Mouse (Mus musculus): Measurements from ENCODE around the gene Pigk.
"Not testable (repeated sequence)": the region's sequence is repeated elsewhere in the genome, so short reads cannot be mapped to it uniquely, and the experiment has no call there.

The Pigk gene

DNA sequence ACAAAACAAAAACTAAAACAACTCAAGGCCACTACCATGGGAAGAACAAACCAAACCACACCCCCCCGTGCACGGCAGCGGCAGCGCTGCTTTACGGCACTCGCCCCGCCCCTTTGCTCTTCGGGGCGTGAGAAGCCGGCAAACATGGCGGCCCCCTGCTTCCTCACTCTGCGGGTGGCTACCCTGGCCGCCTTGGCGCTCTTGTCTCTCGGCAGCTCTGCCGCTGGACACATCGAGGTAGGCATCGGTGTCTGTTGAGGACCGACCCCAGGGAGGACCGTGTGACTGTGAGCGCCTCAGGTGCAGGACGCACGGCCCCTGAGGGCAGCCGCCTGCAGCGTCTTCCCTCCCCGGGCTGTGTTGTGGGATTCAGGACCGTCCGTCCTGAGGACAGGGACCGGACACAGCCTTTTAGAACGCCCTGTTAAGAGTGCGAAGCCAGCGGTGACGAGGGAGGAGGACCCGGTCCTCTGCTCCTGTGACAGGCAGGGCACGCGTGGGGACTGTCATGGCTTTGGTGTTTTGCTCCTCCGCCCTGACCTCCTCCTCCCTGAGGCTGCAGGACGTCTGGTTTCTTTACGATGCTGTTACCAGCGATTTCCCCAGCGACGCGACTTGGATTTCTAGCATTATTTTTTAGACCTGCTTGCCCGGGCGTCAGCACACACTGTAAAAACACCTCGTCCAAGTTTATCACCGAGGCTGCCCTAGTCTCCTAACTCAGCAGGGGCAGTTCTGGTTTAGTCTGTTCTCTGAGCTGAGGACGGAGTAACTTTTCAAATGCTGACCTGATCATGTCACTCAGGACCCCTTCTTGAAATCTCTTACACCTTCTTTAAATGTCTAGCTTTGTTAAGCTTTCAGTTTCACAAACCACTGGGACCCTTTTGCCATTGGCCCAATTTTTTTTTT, at the start of gene Pigk:
TSS of gene Pigk (plus strand) at position 110 of the 912 bp plus-strand sequence.
- DNase-seq (ENCODE audit: low read depth, low spot score) = peak; percentile 59

DNA sequence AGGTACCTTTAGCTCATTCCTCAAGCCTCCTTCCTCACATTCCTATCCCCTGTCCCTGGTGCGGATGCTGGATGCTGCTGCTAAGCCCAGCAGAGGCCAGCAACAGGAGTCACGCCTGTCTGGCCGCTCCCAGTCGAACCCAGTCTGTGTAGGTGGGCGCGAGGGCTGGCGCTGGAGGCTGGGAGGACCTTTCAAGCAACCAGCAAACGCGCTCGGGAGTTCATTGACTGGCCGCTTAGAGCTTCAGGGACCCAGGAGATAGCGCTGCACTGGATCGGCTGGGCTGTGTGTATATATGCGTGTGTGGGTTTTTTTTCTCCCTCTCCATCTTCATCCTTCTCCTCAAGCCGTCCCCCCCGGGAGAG, 46.9 kb upstream of the Pigk start:
- no peak for DNase-seq (ENCODE audit: low read depth, low spot score)

DNA sequence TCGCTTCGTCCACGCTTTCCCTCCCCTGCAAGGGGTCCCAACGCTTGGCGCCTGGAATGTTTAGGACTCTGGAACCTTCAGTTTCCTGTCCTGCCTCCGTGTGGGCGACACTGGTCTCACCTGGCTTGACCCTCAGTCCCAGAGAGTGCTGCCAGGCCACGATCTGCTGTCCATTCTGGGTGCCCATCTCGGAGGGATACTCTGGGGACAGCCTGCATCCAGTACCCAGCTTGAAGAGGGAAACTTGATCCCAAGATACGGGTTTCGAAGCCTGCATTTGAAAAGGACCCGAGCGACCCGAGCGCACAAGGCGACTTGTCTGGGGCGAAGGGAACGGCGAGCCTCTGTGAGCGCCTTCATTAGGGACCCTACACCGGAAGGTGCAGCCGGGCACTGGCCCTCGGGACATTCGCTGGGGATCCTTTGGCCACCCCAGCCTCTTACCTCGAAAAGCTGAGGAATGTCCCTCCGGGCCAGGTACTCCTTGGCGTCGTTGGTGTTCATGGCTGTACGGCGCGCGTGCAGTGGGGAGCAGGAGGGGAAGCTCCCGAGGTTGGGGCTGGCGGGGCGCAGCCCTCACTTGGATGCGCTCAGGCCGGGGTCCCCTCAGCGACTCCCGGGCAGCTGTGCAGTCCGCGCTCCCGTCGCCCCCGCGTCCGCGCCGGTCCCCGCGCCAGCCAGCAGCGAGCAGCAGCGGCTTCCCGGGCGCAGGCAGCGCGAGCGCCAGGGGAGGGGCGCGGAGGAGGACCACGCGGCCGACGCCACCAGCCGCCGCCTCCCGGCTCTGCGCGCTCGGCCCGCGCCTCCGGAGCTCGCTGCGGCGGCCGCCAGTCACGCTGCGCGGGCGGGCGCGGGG, 46.3 kb upstream of the Pigk start:
- no peak for DNase-seq (ENCODE audit: low read depth, low spot score)

DNA sequence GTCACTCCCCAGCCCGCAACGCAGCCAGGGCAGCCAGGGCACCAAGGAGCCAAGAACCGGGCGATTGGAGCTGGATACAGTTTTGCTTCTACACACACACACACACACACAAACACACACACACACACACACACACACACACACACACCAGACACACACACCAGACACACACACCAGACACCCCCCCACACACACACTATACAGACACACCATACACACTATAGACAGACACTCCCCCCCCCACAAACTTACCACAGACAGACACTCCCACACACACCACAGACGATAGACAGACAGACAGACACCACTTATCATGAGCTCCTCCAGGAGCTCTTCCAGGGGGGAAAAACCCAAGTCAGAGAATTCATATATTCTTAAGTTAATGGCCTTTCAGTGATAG, 45.7 kb upstream of the Pigk start, which contains the start of gene Ak5:
TSS of gene Ak5 (minus strand) at position 122 of the 400 bp plus-strand sequence.
- no peak for DNase-seq (ENCODE audit: low read depth, low spot score)

DNA sequence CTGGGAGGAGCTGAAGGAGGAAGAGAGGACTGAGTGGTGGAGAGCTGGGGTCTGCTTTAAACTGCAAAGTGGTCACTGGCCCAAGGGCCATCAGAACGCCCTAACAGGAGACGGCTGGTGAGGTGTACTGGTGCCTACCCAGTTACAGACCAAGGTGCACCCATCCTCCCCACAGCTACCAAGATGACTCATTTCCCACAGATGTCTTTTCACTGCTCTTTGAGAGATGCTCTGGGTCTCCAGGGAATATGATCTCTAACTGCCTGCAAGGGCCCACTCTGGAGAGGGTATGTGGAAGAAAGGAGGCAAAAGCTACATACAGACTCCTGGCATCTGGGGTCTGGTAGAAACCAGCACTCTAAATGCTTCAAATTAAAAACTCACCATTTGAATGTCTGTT, 45.1 kb upstream of the Pigk start:
- no peak for DNase-seq (ENCODE audit: low read depth, low spot score)

DNA sequence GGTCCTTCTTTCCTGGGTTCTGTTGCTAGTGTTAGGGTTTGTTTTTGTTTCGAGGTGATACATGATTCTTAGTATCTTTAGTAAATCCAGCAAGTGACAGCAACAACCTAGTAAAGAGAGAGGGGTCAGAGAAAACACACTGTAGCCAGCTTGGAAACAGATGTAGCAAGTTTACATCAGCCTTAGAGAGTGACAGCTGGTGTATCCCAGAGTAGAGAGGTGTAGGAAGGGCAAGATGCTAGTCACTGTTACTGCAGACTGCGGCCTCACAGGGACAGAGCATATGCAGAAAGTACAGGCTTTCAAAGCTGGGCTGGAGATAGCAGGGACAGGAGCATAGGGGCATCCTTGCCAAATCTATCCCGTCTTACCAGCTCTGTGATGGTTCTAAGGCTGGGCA, 44.1 kb upstream of the Pigk start:
- DNase-seq (ENCODE audit: low read depth, low spot score) = no peak

DNA sequence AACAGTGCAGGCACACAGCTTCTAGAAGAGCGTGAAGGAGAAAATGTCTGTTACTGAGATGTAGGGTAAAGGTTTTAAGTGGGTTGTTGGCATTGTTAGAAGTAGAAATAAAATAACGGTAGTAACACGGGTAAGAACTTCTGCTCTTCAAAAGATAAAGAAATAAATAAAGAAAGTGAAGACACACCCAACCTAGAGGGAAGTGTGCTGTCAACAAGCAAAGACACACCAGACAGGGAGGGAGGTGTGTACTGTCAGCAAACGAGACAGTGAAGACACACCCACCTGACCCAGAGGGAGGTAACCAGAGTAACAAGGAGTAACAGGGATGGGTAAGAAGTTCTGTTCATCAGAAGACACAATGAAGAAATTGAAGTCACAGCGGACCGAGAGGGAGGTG, 39.2 kb upstream of the Pigk start:
- no peak for DNase-seq (ENCODE audit: low read depth, low spot score)

DNA sequence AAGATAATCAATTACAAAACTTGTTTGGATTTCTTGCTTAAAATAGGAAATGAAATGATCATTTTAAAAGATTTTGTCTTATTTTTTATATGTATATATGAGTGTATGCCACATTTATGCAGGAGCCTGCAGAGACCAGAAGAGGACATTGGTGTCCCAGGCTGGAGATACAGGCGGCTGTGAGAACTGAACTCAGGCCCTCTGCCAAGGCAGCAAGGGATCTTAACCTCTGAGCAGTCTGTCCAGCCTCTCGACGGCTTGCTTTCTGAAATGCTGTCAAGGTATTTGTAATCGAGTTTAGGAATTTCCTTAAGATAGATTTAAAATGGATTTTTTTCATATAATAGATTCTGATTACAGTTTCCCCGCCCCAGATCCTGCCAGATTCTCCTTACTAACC, 25.4 kb upstream of the Pigk start:
- DNase-seq (ENCODE audit: low read depth, low spot score) = no peak

DNA sequence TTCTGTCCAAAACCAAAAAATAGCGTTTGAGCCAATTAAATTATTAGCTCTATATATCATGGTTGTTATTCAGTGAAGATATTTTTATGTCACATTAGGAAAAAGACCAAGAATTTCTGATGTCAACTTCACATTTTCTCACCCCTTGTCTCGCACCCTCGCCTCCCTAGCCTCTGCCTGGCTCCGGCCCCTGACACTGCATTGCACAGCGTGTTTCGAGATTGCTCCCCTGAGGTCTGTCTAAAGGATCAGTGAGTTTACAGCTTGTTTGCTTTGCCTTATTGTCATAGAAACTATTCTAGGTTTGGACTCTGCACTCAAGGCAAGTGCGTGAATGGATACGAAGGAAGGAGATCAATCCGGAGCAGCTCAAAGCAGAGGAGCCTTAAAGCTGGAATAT, 24.8 kb upstream of the Pigk start:
- no peak for DNase-seq (ENCODE audit: low read depth, low spot score)

DNA sequence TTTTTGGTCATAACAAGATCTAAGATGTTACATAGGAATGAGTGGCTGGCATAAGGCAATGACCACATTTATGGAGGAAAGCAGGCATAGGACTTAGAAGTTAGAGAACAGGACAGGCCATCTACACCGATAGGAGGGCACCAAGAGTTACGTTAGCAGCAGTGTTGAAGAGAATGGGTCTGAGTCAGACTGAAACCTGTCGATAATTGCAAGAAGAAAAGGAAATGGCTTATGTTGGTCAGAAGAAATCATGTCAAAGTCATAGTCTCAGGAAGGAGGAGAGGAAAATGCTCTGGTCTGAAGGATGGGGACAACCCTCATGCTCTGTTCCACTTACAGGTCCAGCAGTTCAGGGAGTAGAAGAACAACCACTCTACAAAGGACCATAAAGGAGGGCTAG, 18.9 kb upstream of the Pigk start:
- DNase-seq (ENCODE audit: low read depth, low spot score) = no peak

DNA sequence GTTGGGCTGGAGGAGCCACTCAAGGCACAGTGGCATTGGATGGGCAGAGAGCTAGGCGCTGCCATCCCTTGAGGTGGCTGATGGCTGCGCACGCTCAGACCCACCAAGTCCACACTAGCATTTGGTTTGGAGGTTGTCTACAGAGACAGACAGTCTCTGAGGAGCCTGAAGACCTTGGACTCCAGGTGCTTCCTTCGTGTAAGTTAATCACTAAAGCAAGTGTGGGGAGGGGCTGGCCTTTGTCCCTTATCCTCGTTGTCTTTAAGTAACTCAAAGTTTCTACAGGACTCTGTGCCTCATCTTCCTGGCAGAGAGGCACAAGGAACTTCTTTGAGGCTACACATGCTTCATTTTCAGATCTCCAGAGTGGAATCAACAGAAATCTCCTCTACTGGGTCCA, 15.9 kb upstream of the Pigk start:
- DNase-seq (ENCODE audit: low read depth, low spot score) = no peak

DNA sequence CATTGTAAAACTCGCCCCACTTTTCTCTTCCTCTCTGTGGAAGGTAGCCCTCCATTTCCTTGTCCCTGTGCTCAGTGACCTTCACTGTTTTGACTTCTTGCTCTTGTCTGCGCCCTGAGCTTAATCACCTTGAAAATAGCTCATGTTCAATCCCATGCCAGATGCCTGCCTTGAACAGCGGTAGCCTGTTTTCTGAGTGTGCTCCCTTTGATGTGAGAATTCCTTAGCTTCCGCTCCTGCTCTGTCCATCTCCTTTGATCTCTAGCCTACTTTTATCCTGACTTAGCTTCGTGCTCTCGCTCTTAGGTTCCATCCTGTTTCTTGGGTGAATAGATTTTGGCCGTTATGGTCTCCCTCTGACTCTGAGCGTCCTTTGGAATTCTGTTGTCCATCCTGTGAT, 14.6 kb upstream of the Pigk start:
- no peak for DNase-seq (ENCODE audit: low read depth, low spot score)

DNA sequence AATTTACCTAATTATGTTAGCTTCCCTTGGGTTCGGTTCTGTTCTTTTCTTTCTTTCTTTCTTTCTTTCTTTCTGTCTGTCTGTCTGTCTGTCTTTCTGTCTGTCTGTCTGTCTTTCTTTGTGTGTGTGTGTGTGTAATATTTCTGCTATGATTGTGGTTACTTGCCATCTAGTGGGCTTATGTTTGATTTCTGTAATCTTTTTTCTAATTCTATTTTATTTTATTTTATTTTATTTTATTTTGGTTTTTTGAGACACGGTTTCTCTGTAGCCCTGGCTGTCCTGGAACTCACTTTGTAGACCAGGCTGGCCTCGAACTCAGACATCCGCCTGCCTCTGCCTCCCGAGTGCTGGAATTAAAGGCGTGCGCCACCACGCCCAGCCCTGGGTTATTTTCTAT, 12.4 kb upstream of the Pigk start:
- DNase-seq (ENCODE audit: low read depth, low spot score) = not testable (repeated sequence)

DNA sequence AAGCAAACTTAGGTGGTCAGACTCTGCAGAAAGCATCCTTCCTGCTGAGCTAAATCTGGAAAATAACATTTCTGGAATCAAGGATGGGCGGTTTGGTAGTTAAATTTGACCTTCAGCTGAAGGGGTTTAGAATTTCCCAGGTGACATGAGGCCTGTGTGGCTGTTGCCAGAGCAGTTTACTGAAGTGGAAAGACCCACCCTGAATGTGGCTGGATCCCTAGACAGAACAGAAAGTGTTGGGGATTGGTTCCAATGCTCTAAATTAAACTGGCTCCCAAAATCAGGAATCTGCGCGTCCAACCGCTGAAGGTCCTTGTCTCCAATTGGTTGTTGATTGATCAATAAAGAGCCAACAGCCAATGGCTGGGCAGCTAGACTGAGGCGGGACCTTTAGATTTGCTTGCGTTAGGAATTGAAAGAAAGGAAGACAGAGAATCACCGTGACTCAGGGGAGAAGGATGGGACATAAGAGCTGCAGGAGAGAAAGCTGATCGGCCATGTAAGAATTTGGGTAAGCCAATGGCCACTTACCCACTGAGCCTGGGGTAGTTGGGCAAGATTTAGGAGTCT, 11.5 kb upstream of the Pigk start:
- no peak for DNase-seq (ENCODE audit: low read depth, low spot score)

DNA sequence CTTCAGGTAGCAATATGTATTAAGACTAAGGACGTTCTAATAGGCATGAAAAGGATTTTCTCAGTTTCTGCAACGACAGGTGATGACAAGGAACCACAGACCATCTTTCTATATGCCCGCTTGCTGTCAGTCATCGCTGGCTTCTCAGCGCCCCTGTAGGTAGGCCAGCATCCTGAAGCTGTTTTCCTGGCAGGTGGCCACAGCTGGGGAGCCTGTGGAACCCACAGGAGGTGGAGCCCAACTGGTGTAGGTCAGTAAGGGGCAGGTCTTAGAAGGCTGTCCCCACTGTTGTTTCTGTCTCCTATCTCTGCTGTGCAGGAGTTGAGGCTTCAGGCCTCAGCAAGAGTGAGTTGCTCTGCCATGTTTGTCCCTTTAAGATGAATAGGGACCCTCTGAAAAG, 8.1 kb upstream of the Pigk start:
- DNase-seq (ENCODE audit: low read depth, low spot score) = no peak

DNA sequence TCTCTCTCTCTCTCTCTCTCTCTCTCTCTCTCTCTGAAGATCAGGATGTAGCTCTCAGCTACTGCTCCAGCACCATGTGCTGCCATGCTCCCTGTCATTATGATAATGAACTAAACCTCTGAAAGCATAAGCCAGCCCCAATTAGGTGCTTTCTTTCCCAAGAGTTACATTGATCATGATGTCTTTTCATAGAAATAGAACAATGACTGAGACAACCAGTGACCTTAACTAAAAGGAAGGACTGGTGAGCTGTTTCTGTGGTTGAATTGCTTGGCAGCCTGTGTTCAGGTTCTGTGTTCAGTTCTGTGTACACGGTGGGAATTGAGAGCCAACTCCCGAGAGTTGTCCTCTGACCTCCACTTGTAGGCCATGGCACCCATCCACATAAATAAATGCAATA, 7.0 kb upstream of the Pigk start:
- no peak for DNase-seq (ENCODE audit: low read depth, low spot score)

DNA sequence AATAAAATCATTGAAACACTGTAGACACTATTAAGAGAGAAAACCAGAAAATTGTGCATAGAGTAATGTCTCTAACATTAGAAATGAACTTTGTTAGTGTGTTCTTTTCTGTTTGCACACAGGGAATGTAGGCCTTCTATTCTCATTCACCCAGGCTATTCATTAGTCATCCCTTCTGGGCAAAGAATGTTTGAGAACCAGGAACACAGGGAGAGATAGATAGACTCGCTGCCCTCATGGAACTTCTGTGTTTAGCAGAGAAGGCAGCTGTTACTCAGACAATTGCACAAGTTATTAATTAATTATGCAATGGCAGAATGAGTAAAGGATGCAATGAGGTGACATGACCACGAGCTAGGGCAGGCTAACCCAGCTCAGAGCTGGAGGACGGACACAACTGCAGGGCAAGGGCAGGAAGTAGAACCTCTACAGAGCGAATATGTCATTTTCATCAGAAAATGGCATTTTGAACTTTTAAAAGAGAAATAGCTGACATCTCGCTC, 6.5 kb upstream of the Pigk start:
- DNase-seq (ENCODE audit: low read depth, low spot score) = no peak

DNA sequence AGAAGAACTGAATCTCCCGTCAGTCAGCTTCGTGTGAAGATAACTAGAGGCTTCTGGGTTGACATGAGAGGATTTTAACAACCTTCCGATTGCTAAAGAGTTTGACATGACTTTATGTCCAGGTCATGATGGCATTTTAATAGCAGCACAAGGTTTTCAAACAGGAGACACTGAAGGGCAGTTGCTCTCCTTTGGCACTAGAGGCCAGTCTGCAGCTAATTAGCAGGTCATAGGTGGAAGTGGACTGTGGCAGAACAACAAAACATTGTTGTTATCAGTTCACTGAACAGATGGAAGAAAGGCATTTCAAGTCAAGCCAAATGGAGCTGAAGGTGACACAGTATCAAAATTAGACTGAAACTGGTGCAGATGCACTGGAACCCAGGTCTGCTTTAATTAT, 4.0 kb upstream of the Pigk start:
- DNase-seq (ENCODE audit: low read depth, low spot score) = no peak

DNA sequence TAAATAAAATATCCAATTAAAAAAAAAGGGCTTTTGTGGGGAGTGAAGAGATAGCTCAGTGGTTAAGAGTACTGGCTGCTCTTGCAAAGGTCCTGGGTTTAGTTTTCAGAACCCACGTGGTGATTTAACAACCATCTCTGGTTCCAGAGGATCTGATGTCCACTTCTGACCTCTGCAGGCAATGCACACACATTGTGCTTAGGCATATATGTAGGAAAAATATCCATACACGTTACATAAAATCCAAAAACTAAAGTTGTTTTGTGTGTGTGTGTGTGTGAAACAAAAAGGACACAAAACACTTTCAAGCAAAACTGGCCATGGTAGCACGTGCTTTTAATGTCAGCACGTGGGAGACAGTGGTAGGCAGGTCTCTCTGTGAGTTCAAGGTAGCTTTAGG, 943 bp upstream of the Pigk start:
- DNase-seq (ENCODE audit: low read depth, low spot score) = no peak

DNA sequence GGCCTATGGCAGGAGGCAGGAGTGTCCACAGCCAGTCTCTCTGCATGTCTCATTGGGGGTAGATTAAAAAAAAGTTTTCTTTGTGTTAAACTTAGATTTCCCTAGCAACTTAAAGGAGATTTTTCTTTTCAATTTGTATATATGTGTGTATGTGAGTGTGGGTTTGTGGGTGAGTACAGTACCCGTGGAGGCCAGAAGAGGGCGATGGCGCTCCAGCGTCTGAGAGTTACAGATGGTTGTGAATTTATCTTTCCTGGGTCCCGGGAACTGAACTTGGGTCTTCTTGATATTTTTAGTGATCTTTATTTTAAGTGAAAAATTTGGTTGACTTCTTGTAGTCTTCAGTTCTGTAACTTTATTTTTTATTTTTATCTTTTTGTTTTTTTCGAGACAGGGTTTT, 7.4 kb downstream of the Pigk start:
- DNase-seq (ENCODE audit: low read depth, low spot score) = no peak

DNA sequence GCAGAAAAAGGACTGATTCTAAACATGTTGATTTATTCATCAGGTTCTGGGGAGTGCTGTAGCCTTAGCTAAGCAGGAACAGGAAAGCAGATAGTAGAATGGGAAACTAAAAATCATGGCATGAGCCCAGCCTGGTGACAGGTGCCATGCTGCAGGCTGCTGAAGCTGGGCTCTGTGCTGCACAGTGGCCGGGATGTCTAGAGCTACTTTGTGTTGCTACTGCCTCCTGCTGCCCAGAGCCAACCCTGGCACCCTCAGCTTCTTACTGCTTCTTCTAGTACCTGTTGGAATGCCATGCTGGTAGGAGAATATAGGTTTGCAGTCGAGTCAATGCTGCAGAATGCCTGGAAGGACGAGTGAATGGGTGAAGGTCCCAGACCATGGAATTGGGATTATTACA, 8.9 kb downstream of the Pigk start:
- DNase-seq (ENCODE audit: low read depth, low spot score) = no peak

DNA sequence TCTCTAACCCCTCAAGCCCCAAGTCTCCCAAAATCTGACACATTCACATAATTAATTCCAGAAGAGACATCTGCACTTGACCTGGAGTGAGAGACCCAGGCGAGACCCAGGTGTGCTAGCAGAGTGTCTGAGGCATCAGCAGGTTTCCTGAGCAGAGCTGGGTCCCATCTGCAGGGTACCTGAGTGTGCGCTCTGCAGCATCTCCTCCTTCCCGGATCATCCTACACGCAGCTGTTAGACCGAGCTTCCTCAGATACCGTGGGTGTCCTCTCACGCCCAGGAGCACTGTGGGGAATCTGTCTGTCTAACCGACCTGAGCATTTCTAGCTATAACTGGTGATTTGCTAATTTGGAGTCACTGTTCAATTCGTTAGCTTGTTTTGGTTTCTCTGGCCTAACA, 10.5 kb downstream of the Pigk start:
- DNase-seq (ENCODE audit: low read depth, low spot score) = no peak

All from brain, embryonic 18.5 days (tissue).